Mouse (Mus musculus): Measurements from ENCODE around the gene Bud13. TPM values are rescaled to one million over a fixed set of nuclear protein-coding genes. Genes with fewer than 3 reads are reported as not detected.

Gene Bud13
- polyA plus RNA-seq, 1 experiment, result 7.0 TPM

GRCm38 (mm10) chr9:46243122-46243521, 39.7 kb upstream of the Bud13 start:
- peak overlapping the region; percentile 88; the same call in 1 of the 2 replicates for H3K27ac ChIP-seq (ENCODE audit: insufficient read depth, low read depth, low read length)
- TF ChIP-seq POLR2A (IDR thresholded peaks at IDR 0.05; ENCODE audit: low read depth, low read length), result no peak
- no peak for TF ChIP-seq CTCF (IDR thresholded peaks at IDR 0.05; ENCODE audit: extremely low read depth, insufficient read length, insufficient replicate concordance, low read depth, low read length)
- H3K4me1 ChIP-seq (ENCODE audit: control insufficient read depth, insufficient read depth, insufficient read length, low read length), result peaks cover 31% of the 10 kb centered on the region; the same call in 1 of the 2 replicates
- H3K27me3 ChIP-seq (ENCODE audit: control insufficient read depth, insufficient read depth, low read length), result no peaks in the 10 kb centered on the region
- 53% methylated on average over 4 of the region's 4 CpGs for WGBS
- H3K36me3 ChIP-seq (ENCODE audit: control insufficient read depth, insufficient read depth, low read length), result peaks cover 16% of the 10 kb centered on the region
- H3K4me3 ChIP-seq (ENCODE audit: low read depth, low read length), result peak overlapping the region; percentile 63

GRCm38 (mm10) chr9:46243584-46243983, 39.2 kb upstream of the Bud13 start:
- H3K4me3 ChIP-seq (ENCODE audit: low read depth, low read length), result peak overlapping the region; percentile 63; the same call in 1 of the 2 replicates
- TF ChIP-seq CTCF (IDR thresholded peaks at IDR 0.05; ENCODE audit: extremely low read depth, insufficient read length, insufficient replicate concordance, low read depth, low read length), result no peak
- TF ChIP-seq POLR2A (IDR thresholded peaks at IDR 0.05; ENCODE audit: low read depth, low read length), result no peak
- no peaks in the 10 kb centered on the region for H3K27me3 ChIP-seq (ENCODE audit: control insufficient read depth, insufficient read depth, low read length)
- H3K27ac ChIP-seq (ENCODE audit: insufficient read depth, low read depth, low read length), result 0 out of 2 replicates have a peak overlapping the region, but pooled peaks have one; percentile 3
- peaks cover 16% of the 10 kb centered on the region for H3K36me3 ChIP-seq (ENCODE audit: control insufficient read depth, insufficient read depth, low read length)
- 56% methylated on average over 8 of the region's 8 CpGs for WGBS
- H3K4me1 ChIP-seq (ENCODE audit: control insufficient read depth, insufficient read depth, insufficient read length, low read length), result peaks cover 27% of the 10 kb centered on the region; the same call in 1 of the 2 replicates

- H3K4me1 ChIP-seq (ENCODE audit: control insufficient read depth, insufficient read depth, insufficient read length, low read length), result peaks cover 10% of the 10 kb centered on the region; the same call in 1 of the 2 replicates
- 24% methylated on average over 11 of the region's 11 CpGs for WGBS
- TF ChIP-seq POLR2A (IDR thresholded peaks at IDR 0.05; ENCODE audit: low read depth, low read length) (no peak), CTCF (IDR thresholded peaks at IDR 0.05; ENCODE audit: extremely low read depth, insufficient read length, insufficient replicate concordance, low read depth, low read length) (peak; percentile 68; the same call in 1 of the 2 replicates)
- no peaks in the 10 kb centered on the region for H3K27me3 ChIP-seq (ENCODE audit: control insufficient read depth, insufficient read depth, low read length)
- H3K4me3 ChIP-seq (ENCODE audit: low read depth, low read length), result no peak overlapping the region
- H3K36me3 ChIP-seq (ENCODE audit: control insufficient read depth, insufficient read depth, low read length), result peaks cover 16% of the 10 kb centered on the region
- H3K27ac ChIP-seq (ENCODE audit: insufficient read depth, low read depth, low read length), result no peak overlapping the region
These were observed 36.0 kb upstream of the Bud13 start for GRCm38 (mm10) chr9:46246752-46247324.

GRCm38 (mm10) chr9:46256177-46256576, 26.6 kb upstream of the Bud13 start:
- TF ChIP-seq CTCF (IDR thresholded peaks at IDR 0.05; ENCODE audit: extremely low read depth, insufficient read length, insufficient replicate concordance, low read depth, low read length) (no peak), POLR2A (IDR thresholded peaks at IDR 0.05; ENCODE audit: low read depth, low read length) (no peak)
- Histone ChIP-seq H3K27ac (ENCODE audit: insufficient read depth, low read depth, low read length) (no peak overlapping the region), H3K27me3 (ENCODE audit: control insufficient read depth, insufficient read depth, low read length) (no peaks in the 10 kb centered on the region), H3K36me3 (ENCODE audit: control insufficient read depth, insufficient read depth, low read length) (no peaks in the 10 kb centered on the region), H3K4me1 (ENCODE audit: control insufficient read depth, insufficient read depth, insufficient read length, low read length) (no peaks in the 10 kb centered on the region), H3K4me3 (ENCODE audit: low read depth, low read length) (no peak overlapping the region)
- 79% methylated on average over 7 of the region's 7 CpGs for WGBS

GRCm38 (mm10) chr9:46256658-46257385, 26.0 kb upstream of the Bud13 start:
- TF ChIP-seq CTCF (IDR thresholded peaks at IDR 0.05; ENCODE audit: extremely low read depth, insufficient read length, insufficient replicate concordance, low read depth, low read length) (no peak), POLR2A (IDR thresholded peaks at IDR 0.05; ENCODE audit: low read depth, low read length) (no peak)

GRCm38 (mm10) chr9:46257546-46257945, 25.3 kb upstream of the Bud13 start:
- Histone ChIP-seq H3K27ac (ENCODE audit: insufficient read depth, low read depth, low read length) (no peak overlapping the region), H3K4me1 (ENCODE audit: control insufficient read depth, insufficient read depth, insufficient read length, low read length) (no peaks in the 10 kb centered on the region), H3K4me3 (ENCODE audit: low read depth, low read length) (no peak overlapping the region), H3K36me3 (ENCODE audit: control insufficient read depth, insufficient read depth, low read length) (no peaks in the 10 kb centered on the region), H3K27me3 (ENCODE audit: control insufficient read depth, insufficient read depth, low read length) (no peaks in the 10 kb centered on the region)
- TF ChIP-seq POLR2A (IDR thresholded peaks at IDR 0.05; ENCODE audit: low read depth, low read length), result no peak
- no peak for TF ChIP-seq CTCF (IDR thresholded peaks at IDR 0.05; ENCODE audit: extremely low read depth, insufficient read length, insufficient replicate concordance, low read depth, low read length)
- WGBS, result 90% methylated on average over 3 of the region's 3 CpGs

More at GRCm38 (mm10) chr9:46256658-46257385, 26.0 kb upstream of the Bud13 start:
- H3K27ac ChIP-seq (ENCODE audit: insufficient read depth, low read depth, low read length), result no peak overlapping the region
- whole genome bisulfite sequencing, result 64% methylated on average over 10 of the region's 10 CpGs
- no peaks in the 10 kb centered on the region for H3K36me3 ChIP-seq (ENCODE audit: control insufficient read depth, insufficient read depth, low read length)
- H3K27me3 ChIP-seq (ENCODE audit: control insufficient read depth, insufficient read depth, low read length), result no peaks in the 10 kb centered on the region
- H3K4me1 ChIP-seq (ENCODE audit: control insufficient read depth, insufficient read depth, insufficient read length, low read length), result no peaks in the 10 kb centered on the region
- H3K4me3 ChIP-seq (ENCODE audit: low read depth, low read length), result no peak overlapping the region

- no peaks in the 10 kb centered on the region for H3K36me3 ChIP-seq (ENCODE audit: control insufficient read depth, insufficient read depth, low read length)
- H3K4me3 ChIP-seq (ENCODE audit: low read depth, low read length), result no peak overlapping the region
- TF ChIP-seq CTCF (IDR thresholded peaks at IDR 0.05; ENCODE audit: extremely low read depth, insufficient read length, insufficient replicate concordance, low read depth, low read length), result no peak
- no peak for TF ChIP-seq POLR2A (IDR thresholded peaks at IDR 0.05; ENCODE audit: low read depth, low read length)
- no peak overlapping the region for H3K27ac ChIP-seq (ENCODE audit: insufficient read depth, low read depth, low read length)
- H3K4me1 ChIP-seq (ENCODE audit: control insufficient read depth, insufficient read depth, insufficient read length, low read length), result no peaks in the 10 kb centered on the region
- no peaks in the 10 kb centered on the region for H3K27me3 ChIP-seq (ENCODE audit: control insufficient read depth, insufficient read depth, low read length)
- 86% methylated on average over 6 of the region's 6 CpGs for WGBS
These were observed 23.7 kb upstream of the Bud13 start for GRCm38 (mm10) chr9:46259111-46259510.

Data from small intestine, adult 2 months (tissue).